Mouse (Mus musculus) heart, embryonic 11.5 days (tissue): ENCODE measurements around the gene Itpr3. TPM values are rescaled to one million over a fixed set of nuclear protein-coding genes. Genes with fewer than 3 reads are reported as not detected.
A peak's percentile ranks its signal among the peaks of the same experiment; 100 is the strongest.

Source experiments
- ATAC-seq: fragments of 200-750 bp; cut with Nextera tagmentation; replicated peaks from 2 replicates; pipeline ENCODE4 v1.8.0; 2017; ENCODE audit warnings: moderate library complexity; ENCODE audit not compliant: insufficient number of reproducible peaks, low FRiP score, low TSS enrichment
- H3K27ac ChIP-seq: fragments of 300-500 bp; sonication (generic); 2 replicates; pipeline ENCODE4 v1.5.1; 2014; ENCODE audit warnings: mild to moderate bottlenecking, low read depth, low read length
- H3K27me3 ChIP-seq: fragments of 300-500 bp; sonication (generic); 2 replicates; pipeline ENCODE4 v1.6.1; 2014; ENCODE audit warnings: mild to moderate bottlenecking, low read length, mixed read lengths; ENCODE audit not compliant: control insufficient read depth, insufficient read depth
- H3K36me3 ChIP-seq: fragments of 300-500 bp; sonication (generic); 2 replicates; pipeline ENCODE4 v1.6.1; 2014; ENCODE audit warnings: mild to moderate bottlenecking, low read length, moderate library complexity, mixed read lengths; ENCODE audit not compliant: control insufficient read depth, insufficient read depth
- H3K4me1 ChIP-seq: fragments of 300-500 bp; sonication (generic); 2 replicates; pipeline ENCODE4 v1.6.1; 2014; ENCODE audit warnings: low read length; ENCODE audit not compliant: control insufficient read depth, insufficient read depth
- H3K4me2 ChIP-seq: fragments of 300-500 bp; sonication (generic); 2 replicates; pipeline ENCODE4 v1.6.1; 2014; ENCODE audit warnings: mild to moderate bottlenecking, moderate library complexity
- H3K4me3 ChIP-seq: fragments of 300-500 bp; sonication (generic); 2 replicates; pipeline ENCODE4 v1.5.1; 2014; ENCODE audit warnings: low read depth, low read length
- H3K9ac ChIP-seq: fragments of 300-500 bp; sonication (generic); 2 replicates; pipeline ENCODE4 v1.6.1; 2014; ENCODE audit warnings: mild to moderate bottlenecking, low read depth, low read length, moderate library complexity
- H3K9me3 ChIP-seq: fragments of 300-500 bp; sonication (generic); replicated peaks from 2 replicates; pipeline ENCODE4 v1.6.1; 2016; ENCODE audit warnings: low read length; ENCODE audit not compliant: control insufficient read depth
- WGBS: fragments of 180-500 bp; shearing (Covaris S2); extraction: QIAGEN DNeasy Blood & Tissue Kit; methylation state at CpG from one replicate; pipeline ENCODE4 v1.1.7; 2014; ENCODE audit not compliant: insufficient replicate concordance; 5-methylcytosine and 5-hydroxymethylcytosine counted together
- polyA plus RNA-seq: library from polyadenylated mRNA; unstranded; fragments of >200 nt; fragmentation: Nextera tagmentation; extraction: Ambion mirVana; gene quantifications from 2 replicates; pipeline ENCODE4 v1.2.1, GENCODE M21; 2014

Gene Itpr3
- polyA plus RNA-seq, 1 experiment from 2014 or later = 2.2 TPM

GRCm38 (mm10) chr17:27153773-27154193, 96.7 kb downstream of the Itpr3 start:
- WGBS = 64% methylated on average over 9 of the region's 9 CpGs
- no peak for ATAC-seq

GRCm38 (mm10) chr17:27154256-27154655, 97.2 kb downstream of the Itpr3 start:
- H3K4me3 ChIP-seq = no peak overlapping the region
- peaks cover 19% of the 10 kb centered on the region for H3K4me1 ChIP-seq
- H3K9ac ChIP-seq = no peak overlapping the region
- no peak overlapping the region for H3K4me2 ChIP-seq
- no peaks in the 10 kb centered on the region for H3K36me3 ChIP-seq
- no peaks in the 10 kb centered on the region for H3K9me3 ChIP-seq
- ATAC-seq = no peak
- WGBS = 86% methylated on average over 14 of the region's 14 CpGs
- H3K27ac ChIP-seq = no peak overlapping the region
- H3K27me3 ChIP-seq = no peaks in the 10 kb centered on the region

More at GRCm38 (mm10) chr17:27153773-27154193, 96.7 kb downstream of the Itpr3 start:
- peak overlapping the region; percentile 39; the same call in 1 of the 2 replicates for H3K9ac ChIP-seq
- H3K4me3 ChIP-seq = no peak overlapping the region
- no peak overlapping the region for H3K4me2 ChIP-seq
- H3K9me3 ChIP-seq = no peaks in the 10 kb centered on the region
- no peak overlapping the region for H3K27ac ChIP-seq
- H3K4me1 ChIP-seq = peaks cover 18% of the 10 kb centered on the region
- no peaks in the 10 kb centered on the region for H3K36me3 ChIP-seq
- H3K27me3 ChIP-seq = no peaks in the 10 kb centered on the region

GRCm38 (mm10) chr17:27154881-27155280, 97.8 kb downstream of the Itpr3 start:
- no peak overlapping the region for H3K4me3 ChIP-seq
- no peak for ATAC-seq
- H3K27me3 ChIP-seq = no peaks in the 10 kb centered on the region
- H3K9me3 ChIP-seq = no peaks in the 10 kb centered on the region
- 77% methylated on average over 6 of the region's 6 CpGs for WGBS
- no peaks in the 10 kb centered on the region for H3K36me3 ChIP-seq
- H3K9ac ChIP-seq = no peak overlapping the region
- H3K27ac ChIP-seq = no peak overlapping the region
- H3K4me1 ChIP-seq = peaks cover 19% of the 10 kb centered on the region
- no peak overlapping the region for H3K4me2 ChIP-seq

DNA sequence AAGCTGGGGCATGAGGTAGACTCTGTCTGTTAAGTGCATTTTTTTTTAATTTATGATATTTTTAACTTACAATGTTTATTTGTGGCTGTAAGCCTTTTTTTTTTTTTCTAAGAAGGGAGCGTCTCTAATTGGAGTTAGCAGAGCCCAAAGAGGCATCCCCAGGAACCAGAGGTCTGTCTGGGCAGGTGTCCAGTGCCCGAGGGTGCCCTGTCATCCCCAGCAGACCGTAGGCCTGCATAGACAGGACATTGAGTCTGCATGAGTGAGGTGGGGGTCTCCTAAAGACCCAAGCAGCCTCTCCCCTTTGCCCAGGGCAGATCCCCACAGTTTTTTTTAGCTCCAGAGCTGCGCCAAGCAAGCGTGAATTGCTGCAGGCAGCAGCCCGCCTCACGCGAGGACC, 98.6 kb downstream of the Itpr3 start:
- Histone ChIP-seq H3K4me1 (peaks cover 19% of the 10 kb centered on the region), H3K4me3 (no peak overlapping the region), H3K9me3 (no peaks in the 10 kb centered on the region), H3K9ac (no peak overlapping the region), H3K27ac (no peak overlapping the region), H3K27me3 (no peaks in the 10 kb centered on the region), H3K4me2 (no peak overlapping the region), H3K36me3 (no peaks in the 10 kb centered on the region)
- 88% methylated on average over 8 of the region's 8 CpGs for WGBS
- ATAC-seq = no peak

DNA sequence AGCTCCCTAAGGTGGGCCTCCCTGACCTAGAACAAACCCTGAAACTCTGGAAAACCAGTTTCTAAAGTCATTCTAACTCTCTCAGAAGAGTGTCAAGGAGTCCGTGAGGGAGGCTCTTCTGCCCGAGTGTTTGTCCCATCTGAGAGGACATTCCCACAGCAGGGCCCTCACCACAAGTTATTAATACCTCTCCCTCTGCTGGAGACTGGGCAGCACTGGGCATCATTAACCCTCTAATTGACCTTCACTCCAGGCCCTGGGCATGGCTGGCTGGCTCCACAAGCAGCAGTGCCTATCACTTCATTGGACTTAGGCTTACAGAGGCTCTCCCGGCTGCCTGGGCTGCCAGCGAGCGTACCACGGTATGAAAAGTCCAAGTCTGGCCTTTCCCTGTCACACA, 101.3 kb downstream of the Itpr3 start:
- no peaks in the 10 kb centered on the region for H3K9me3 ChIP-seq
- H3K36me3 ChIP-seq = no peaks in the 10 kb centered on the region
- 80% methylated on average over 6 of the region's 6 CpGs for WGBS
- no peak overlapping the region for H3K9ac ChIP-seq
- H3K4me1 ChIP-seq = peaks cover 11% of the 10 kb centered on the region
- H3K27ac ChIP-seq = no peak overlapping the region
- no peak overlapping the region for H3K4me2 ChIP-seq
- H3K4me3 ChIP-seq = no peak overlapping the region
- H3K27me3 ChIP-seq = no peaks in the 10 kb centered on the region
- ATAC-seq = no peak

- ATAC-seq = no peak
- H3K9me3 ChIP-seq = no peaks in the 10 kb centered on the region
- no peaks in the 10 kb centered on the region for H3K27me3 ChIP-seq
- H3K36me3 ChIP-seq = no peaks in the 10 kb centered on the region
- no peak overlapping the region for H3K4me3 ChIP-seq
- no peak overlapping the region for H3K4me2 ChIP-seq
- no peak overlapping the region for H3K9ac ChIP-seq
- WGBS = 65% methylated on average over 7 of the region's 7 CpGs
- no peak overlapping the region for H3K27ac ChIP-seq
- peaks cover 3% of the 10 kb centered on the region; the same call in 1 of the 2 replicates for H3K4me1 ChIP-seq
These were observed 102.1 kb downstream of the Itpr3 start for GRCm38 (mm10) chr17:27159169-27159568.

GRCm38 (mm10) chr17:27160905-27161304, 103.8 kb downstream of the Itpr3 start:
- Histone ChIP-seq H3K27ac (no peak overlapping the region), H3K4me2 (no peak overlapping the region), H3K4me3 (no peak overlapping the region), H3K4me1 (peaks cover 3% of the 10 kb centered on the region; the same call in 1 of the 2 replicates), H3K27me3 (no peaks in the 10 kb centered on the region), H3K9ac (no peak overlapping the region), H3K9me3 (no peaks in the 10 kb centered on the region), H3K36me3 (no peaks in the 10 kb centered on the region)
- no peak for ATAC-seq
- WGBS = 66% methylated on average over 4 of the region's 4 CpGs

GRCm38 (mm10) chr17:27165054-27165773, 108.1 kb downstream of the Itpr3 start:
- H3K9me3 ChIP-seq = no peaks in the 10 kb centered on the region

DNA sequence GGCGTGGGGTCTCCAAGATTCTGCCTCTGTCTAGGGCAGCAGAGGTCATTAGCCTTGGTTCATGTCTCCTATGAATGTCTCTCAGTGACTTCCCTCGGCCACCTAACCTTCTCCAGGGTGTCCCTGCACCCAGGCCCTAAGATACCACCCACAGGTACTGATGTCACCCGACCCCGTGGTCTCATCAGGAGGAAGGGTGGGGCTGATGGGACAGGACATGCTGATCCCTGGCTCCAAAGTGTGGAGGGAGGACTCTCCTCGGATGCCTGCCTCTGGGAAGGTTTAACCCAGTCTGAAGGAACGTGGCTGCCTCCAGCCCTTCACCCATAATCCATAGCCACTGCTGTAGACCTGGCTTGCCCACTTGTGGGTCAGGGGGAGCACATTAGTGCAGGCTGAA, 109.8 kb downstream of the Itpr3 start:
- Histone ChIP-seq H3K9ac (no peak overlapping the region), H3K9me3 (no peaks in the 10 kb centered on the region), H3K27me3 (no peaks in the 10 kb centered on the region), H3K36me3 (no peaks in the 10 kb centered on the region), H3K4me1 (no peaks in the 10 kb centered on the region), H3K4me3 (no peak overlapping the region), H3K4me2 (no peak overlapping the region), H3K27ac (no peak overlapping the region)
- ATAC-seq = no peak
- WGBS = 62% methylated on average over 6 of the region's 6 CpGs

More at GRCm38 (mm10) chr17:27165054-27165773, 108.1 kb downstream of the Itpr3 start:
- H3K27me3 ChIP-seq = no peaks in the 10 kb centered on the region
- 65% methylated on average over 8 of the region's 8 CpGs for WGBS
- H3K36me3 ChIP-seq = no peaks in the 10 kb centered on the region
- no peak overlapping the region for H3K9ac ChIP-seq
- H3K27ac ChIP-seq = no peak overlapping the region
- H3K4me1 ChIP-seq = no peaks in the 10 kb centered on the region
- no peak overlapping the region for H3K4me2 ChIP-seq
- H3K4me3 ChIP-seq = no peak overlapping the region
- no peak for ATAC-seq
